Mouse (Mus musculus) heart, postnatal 36 days (tissue): Measurements from ENCODE around the gene Rpl11. TPM values are rescaled to one million over a fixed set of nuclear protein-coding genes. Genes with fewer than 3 reads are reported as not detected.

Experiments used
- DNase-seq, 2 experiments: peaks; one replicate each; pipeline ENCODE4 v3.0.0; 2021 to 2022
- intact Hi-C: fragments of 180-260 bp; cut with DNase I; formaldehyde crosslinking; loops from one replicate; pipeline ENCODE4 v1.15.1; 2025
- total RNA-seq, 2 experiments: library from RNA; stranded (reverse); gene quantifications; 2 replicates each; pipeline ENCODE4 v1.2.3; 2021

Gene Rpl11
- total RNA-seq, 2 experiments from 2014 or later, result 239 to 270 TPM

GRCm38 (mm10) chr4:136030968-136031909, 22.0 kb downstream of the Rpl11 start:
- DNase-seq, result peak; percentile 20 to 37
- intact Hi-C loops, result no loop called here

GRCm38 (mm10) chr4:136028689-136029088, 24.5 kb downstream of the Rpl11 start:
- intact Hi-C loops, result no loop called here
- no peak for DNase-seq

- intact Hi-C loops, result no loop called here
- no peak for DNase-seq
Observed at GRCm38 (mm10) chr4:136028132-136028564, 25.1 kb downstream of the Rpl11 start.

GRCm38 (mm10) chr4:136027416-136028131, 25.7 kb downstream of the Rpl11 start:
- DNase-seq, result no peak
- intact Hi-C loops, result no loop called here

GRCm38 (mm10) chr4:136025350-136025749, 27.9 kb downstream of the Rpl11 start:
- intact Hi-C loops, result no loop called here
- DNase-seq, result no peak

- DNase-seq, result peak in 1 of 2 experiments; percentile 13
- intact Hi-C loops, result no loop called here
Observed at GRCm38 (mm10) chr4:136022924-136023323, 30.3 kb downstream of the Rpl11 start.

- peak; percentile 99 to 100 for DNase-seq
- intact Hi-C loops, result loop anchor here (2.0 kb wide), 2 partner anchors 35 to 59 kb away; partner anchors contain the start of genes Gale and Pithd1
Observed at GRCm38 (mm10) chr4:136021549-136022047, 31.6 kb downstream of the Rpl11 start, which contains the start of gene Eloa. Gene Eloa (minus strand): TSS chr4:136021763.

- intact Hi-C loops, result loop anchor here (2.0 kb wide), 2 partner anchors 34 to 58 kb away; partner anchors contain the start of genes Gale and Pithd1
- no peak for DNase-seq
Observed at GRCm38 (mm10) chr4:136020743-136021548, 32.3 kb downstream of the Rpl11 start.

- intact Hi-C loops, result no loop called here
- no peak for DNase-seq
Observed at GRCm38 (mm10) chr4:136016059-136016602, 37.1 kb downstream of the Rpl11 start.

- intact Hi-C loops, result no loop called here
- DNase-seq, result no peak
Observed at GRCm38 (mm10) chr4:136010586-136010985, 42.6 kb downstream of the Rpl11 start.

- no peak for DNase-seq
- intact Hi-C loops, result no loop called here
Observed at GRCm38 (mm10) chr4:136008782-136009447, 44.3 kb downstream of the Rpl11 start.

GRCm38 (mm10) chr4:136006821-136007220, 46.4 kb downstream of the Rpl11 start:
- no peak for DNase-seq
- intact Hi-C loops, result no loop called here

- DNase-seq, result no peak
- intact Hi-C loops, result no loop called here
Observed at GRCm38 (mm10) chr4:136004921-136005320, 48.3 kb downstream of the Rpl11 start.

GRCm38 (mm10) chr4:136004107-136004675, 49.0 kb downstream of the Rpl11 start:
- intact Hi-C loops, result no loop called here
- DNase-seq, result no peak

GRCm38 (mm10) chr4:135995118-135995517, 58.1 kb downstream of the Rpl11 start:
- intact Hi-C loops, result no loop called here
- DNase-seq, result no peak

- DNase-seq, result no peak
- intact Hi-C loops, result no loop called here
Observed at GRCm38 (mm10) chr4:135993941-135994340, 59.3 kb downstream of the Rpl11 start.

- intact Hi-C loops, result loop anchor here (2.0 kb wide), 1 partner anchor 33 kb away; the partner anchor contains the start of gene Eloa
- DNase-seq, result no peak
Observed at GRCm38 (mm10) chr4:135987714-135988113, 65.5 kb downstream of the Rpl11 start.

GRCm38 (mm10) chr4:135986943-135987710, 66.1 kb downstream of the Rpl11 start, which contains the start of gene Pithd1:
Gene Pithd1 (minus strand): TSS chr4:135987264.
- DNase-seq, result peak; percentile 92 to 94
- intact Hi-C loops, result loop anchor here (2.0 kb wide), 1 partner anchor 34 kb away; the partner anchor contains the start of gene Eloa
